Mouse (Mus musculus): ENCODE measurements at regions not wholly inside any gene's neighbourhood (a gene's known extent, or its start where the extent isn't known, plus 50 kb on each side); places are given as distances from the start of the nearest gene placed in this dataset.
"Not testable (repeated sequence)": the region's sequence is repeated elsewhere in the genome, so short reads cannot be mapped to it uniquely, and the experiment has no call there.

GRCm38 (mm10) chr4:122025866-122026265 lies 404.0 kb upstream of the Gm12887 start:
- DNase-seq (ENCODE audit: low read depth, low spot score): no peak

GRCm38 (mm10) chr4:122022854-122023253 lies 401.0 kb upstream of the Gm12887 start:
- no peak for DNase-seq (ENCODE audit: low read depth, low spot score)

- DNase-seq (ENCODE audit: low read depth, low spot score): not testable (repeated sequence)
Measured at GRCm38 (mm10) chr4:122008938-122009459, 387.1 kb upstream of the Gm12887 start.

- peak; percentile 17 for DNase-seq (ENCODE audit: low read depth, low spot score)
Measured at GRCm38 (mm10) chr4:122008168-122008839, 386.4 kb upstream of the Gm12887 start.

- no peak for DNase-seq (ENCODE audit: low read depth, low spot score)
Measured at GRCm38 (mm10) chr4:121986741-121987140, 364.8 kb upstream of the Gm12887 start.

- no peak for DNase-seq (ENCODE audit: low read depth, low spot score)
Measured at GRCm38 (mm10) chr4:121985371-121985770, 363.5 kb upstream of the Gm12887 start.

- no peak for DNase-seq (ENCODE audit: low read depth, low spot score)
Measured at GRCm38 (mm10) chr4:121975831-121976230, 353.9 kb upstream of the Gm12887 start.

Data from ZHBTc4 (cell line).